Mouse (Mus musculus) cerebellum, adult 8-10 months (tissue): Measurements from ENCODE around the gene Daw1.
A peak's percentile ranks its signal among the peaks of the same experiment; 100 is the strongest.

Source experiments
- DNase-seq: peaks from one replicate; pipeline ENCODE4 v3.0.0; 2022

Gene Daw1

DNA sequence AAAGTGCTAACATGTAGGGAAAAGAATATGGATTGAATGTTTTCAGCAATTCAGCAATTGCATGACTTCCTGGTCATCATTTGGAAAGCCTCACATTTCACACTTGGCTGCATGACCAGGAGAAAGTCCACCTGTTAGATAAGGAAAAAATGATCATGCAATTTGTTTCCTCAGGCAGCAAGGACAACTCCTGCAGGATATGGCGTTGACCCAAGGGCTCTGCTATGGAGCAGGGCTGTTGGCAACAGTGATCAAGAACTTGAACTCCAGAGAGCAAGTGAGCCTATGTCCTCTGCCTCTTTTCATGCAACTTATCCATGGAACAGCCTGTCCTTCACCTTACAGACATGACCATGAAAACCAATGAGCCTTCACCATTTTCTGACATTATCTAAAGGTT lies 50.4 kb downstream of the Daw1 start:
- no peak for DNase-seq

DNA sequence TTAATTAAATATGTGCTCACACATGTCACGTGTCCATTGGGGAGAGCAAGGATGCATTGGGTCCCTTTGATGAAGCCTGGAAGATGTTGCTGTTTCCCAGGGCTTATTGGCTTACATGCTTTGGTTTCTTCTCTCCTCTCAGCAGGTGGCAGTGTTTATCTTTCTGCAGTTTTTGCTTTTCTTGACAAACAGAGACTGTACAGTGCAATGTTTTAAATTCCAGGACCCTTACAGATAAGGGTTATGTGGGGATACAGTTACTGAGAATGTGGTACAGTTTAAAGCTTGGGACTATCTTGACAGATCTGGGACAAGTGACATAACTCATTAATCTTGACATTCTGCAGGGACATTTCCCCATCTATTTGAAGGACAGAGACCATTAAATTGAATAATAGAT lies 58.7 kb downstream of the Daw1 start:
- DNase-seq: peak; percentile 30

DNA sequence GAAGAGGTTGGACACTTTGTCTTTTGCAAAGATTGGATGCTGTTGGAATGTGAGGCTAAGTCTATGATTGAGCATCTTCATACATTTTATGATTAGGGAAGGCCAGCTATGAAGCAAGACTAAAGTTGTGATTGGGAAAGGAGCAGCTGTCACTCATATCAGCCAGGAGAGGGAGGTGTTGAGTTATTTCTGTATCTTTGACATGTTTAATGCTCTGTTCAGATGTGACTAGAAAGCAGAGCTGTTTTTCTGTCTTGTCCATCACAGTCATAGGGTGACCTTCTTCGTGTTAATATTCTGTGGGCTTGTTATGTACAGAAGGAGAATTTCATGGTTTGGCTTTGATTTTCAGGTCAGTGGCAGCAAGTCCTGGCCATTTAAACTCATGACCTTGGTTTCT lies 63.5 kb downstream of the Daw1 start:
- DNase-seq: peak; percentile 27

GRCm38 (mm10) chr1:83224423-83224960 lies 64.9 kb downstream of the Daw1 start:
- peak; percentile 81 for DNase-seq

DNA sequence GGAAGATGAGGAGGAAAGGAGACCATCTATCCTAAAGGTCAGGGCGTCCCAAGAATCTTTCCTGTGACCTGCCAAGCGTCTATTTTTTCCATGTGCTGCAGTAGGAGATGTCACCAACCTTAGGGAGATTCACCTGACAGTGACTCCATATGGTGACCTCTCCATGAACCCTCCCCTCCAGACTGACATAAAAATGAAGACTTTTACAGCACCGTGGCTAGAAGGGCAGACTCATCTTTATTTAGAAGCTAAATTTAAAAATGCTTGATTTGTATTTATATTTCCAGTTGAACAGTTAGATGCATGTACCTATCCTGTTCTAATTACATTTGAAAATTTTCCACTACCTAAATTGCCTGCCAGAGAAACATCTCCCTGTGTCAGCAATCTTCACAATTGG lies 68.4 kb downstream of the Daw1 start:
- peak; percentile 27 for DNase-seq

- DNase-seq: peak; percentile 89
Observed at GRCm38 (mm10) chr1:83248235-83248746, 88.7 kb downstream of the Daw1 start.

DNA sequence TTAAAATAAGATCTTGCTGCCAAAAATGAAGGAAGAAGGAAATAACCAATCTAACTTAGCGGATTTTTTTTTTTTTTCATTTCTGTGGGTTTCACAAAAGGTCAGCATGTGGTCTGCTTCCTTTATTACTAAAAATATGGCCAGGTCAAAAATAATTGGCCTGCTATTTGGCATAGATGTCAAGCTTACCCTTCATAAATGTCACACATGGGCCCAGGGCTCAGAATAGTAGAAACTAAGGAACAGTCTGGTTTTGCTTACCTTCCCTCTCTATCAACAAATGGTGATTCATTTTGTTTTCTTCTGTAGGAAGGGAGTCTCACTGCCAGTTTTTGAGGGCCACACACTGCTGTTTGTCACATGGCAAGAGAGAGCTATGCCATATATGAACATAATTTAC lies 92.2 kb downstream of the Daw1 start:
- DNase-seq: no peak
